Mouse (Mus musculus): ENCODE measurements around the gene Adcy1.

Gene Adcy1

DNA sequence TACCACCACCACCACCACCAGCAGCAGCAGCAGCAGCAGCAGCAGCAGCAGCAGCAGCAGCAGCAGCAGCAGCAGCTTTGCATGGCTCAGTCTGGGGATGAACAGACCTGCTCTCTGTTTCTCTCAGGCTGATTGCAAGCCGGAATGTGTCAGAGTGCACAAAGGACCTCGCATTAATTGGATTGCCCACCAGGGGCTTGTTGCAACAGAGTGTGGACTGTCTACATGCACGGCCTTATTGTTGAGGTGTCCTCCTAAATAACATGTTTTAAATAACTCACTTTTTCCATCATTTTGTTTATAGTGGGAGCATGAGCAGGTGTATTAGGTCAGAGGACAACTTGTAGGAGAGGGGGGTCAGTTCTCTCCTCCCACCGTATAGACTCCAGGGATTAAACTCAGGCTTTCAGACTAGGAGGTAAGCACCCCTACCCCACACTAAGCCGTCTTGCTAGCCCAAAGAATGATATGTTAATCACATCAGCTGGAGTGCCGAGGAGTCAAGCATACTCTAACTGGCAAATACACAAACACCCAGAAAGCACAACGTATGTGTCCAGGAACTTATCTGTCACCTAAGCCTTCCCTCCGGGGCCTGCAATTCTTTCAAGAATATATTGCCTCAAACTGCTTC lies 119.2 kb downstream of the Adcy1 start:
- no peak for DNase-seq (ENCODE audit: low read depth, low spot score)

DNA sequence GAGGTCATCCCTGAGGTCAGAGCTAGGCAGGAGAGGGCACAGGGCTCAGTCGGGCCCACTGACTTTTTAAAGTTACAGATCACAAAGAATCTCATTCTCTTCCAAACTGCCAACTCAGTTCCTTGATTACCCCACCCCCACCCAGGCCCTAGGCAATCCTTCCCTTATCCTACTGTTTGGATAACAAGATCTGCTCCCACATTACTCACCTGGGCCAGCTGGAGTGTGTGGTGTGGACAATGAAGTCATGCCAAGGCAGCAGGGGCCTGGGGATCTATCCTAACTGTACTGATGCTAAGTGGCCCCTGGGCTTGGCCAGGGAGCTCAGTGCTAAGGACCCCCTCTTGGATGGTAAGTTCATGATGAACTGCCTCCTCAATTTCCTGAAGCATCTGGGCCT lies 121.1 kb downstream of the Adcy1 start:
- no peak for DNase-seq (ENCODE audit: low read depth, low spot score)

DNA sequence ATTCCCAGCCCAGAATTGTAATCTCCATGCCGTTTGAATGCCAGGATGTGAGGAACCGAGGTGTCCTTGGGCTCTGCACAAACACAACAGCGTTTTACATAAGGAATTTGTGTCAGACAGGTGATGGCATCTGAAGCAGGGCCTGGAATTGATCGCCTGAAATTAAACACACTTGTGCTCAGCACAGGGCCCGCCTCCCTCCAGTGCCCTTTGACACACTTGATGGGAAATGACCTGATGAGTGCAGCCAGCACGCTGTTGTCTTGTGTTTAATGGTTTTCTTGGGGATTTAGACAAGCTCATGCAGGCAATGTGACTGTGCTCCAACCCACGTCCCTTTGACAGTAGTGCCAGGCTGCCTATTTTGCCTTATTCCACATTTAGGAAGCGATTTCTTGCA lies 124.2 kb downstream of the Adcy1 start:
- no peak for DNase-seq (ENCODE audit: low read depth, low spot score)

DNA sequence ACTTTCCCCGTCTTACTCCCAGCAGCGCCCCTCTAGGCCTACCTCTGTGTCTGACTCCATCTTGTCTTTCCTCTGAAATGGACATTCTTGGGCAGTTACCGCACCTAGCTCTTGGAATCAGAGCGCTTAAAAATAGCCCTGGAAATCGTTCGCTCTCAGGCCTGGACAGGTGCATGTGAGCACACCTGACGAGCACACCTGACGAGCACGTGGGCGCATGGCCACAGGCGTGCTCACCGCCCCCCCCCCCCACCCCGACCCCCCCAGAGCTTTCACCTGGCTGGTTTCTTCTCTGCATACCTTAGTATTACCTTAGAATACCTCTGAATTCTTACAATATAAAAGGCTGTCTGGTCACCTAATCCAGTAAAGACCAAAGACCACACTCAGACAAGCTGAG lies 125.2 kb downstream of the Adcy1 start, which contains the start of gene Gm11985:
TSS of gene Gm11985 (minus strand) at position 101 of the 400 bp plus-strand sequence.
- no peak for DNase-seq (ENCODE audit: low read depth, low spot score)

DNA sequence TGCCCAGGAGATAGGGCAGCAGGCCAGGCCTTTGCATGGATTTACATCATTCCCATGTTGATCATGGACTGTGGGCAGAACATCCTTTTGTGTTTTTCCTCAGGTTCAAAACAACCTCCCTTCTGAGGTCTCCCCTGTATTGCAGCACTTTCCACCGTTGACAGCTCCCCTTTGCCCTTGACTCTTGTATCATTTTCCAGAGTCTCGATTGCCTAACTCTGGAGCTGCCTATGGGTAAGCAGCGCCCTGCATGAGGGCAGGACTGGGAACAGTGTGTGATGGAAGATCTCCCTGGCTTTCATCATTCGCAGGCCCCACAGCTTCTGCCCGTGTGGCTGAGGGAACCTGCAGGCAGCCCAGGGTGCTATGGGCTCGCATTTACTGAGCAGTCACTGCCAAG lies 129.4 kb downstream of the Adcy1 start:
- no peak for DNase-seq (ENCODE audit: low read depth, low spot score)

DNA sequence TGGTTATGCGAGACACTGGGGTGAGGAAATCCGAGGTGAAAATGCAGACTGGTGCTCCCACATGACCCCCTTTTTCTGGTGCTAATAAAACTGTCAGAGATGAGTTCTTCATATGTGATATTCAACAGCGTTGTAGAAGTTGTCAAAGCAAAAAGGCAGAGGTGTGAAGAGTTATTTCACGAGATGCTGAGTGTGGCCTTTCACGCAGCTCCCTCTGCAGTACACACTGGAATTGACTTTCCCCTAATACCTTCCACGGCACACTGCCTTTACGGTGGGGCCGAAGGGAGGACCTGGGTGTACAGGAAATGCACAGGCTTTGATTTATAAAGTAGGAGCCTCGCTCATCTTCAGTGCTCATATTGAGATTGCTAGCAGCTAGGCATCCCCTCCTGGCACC lies 129.8 kb downstream of the Adcy1 start:
- DNase-seq (ENCODE audit: low read depth, low spot score), result no peak

DNA sequence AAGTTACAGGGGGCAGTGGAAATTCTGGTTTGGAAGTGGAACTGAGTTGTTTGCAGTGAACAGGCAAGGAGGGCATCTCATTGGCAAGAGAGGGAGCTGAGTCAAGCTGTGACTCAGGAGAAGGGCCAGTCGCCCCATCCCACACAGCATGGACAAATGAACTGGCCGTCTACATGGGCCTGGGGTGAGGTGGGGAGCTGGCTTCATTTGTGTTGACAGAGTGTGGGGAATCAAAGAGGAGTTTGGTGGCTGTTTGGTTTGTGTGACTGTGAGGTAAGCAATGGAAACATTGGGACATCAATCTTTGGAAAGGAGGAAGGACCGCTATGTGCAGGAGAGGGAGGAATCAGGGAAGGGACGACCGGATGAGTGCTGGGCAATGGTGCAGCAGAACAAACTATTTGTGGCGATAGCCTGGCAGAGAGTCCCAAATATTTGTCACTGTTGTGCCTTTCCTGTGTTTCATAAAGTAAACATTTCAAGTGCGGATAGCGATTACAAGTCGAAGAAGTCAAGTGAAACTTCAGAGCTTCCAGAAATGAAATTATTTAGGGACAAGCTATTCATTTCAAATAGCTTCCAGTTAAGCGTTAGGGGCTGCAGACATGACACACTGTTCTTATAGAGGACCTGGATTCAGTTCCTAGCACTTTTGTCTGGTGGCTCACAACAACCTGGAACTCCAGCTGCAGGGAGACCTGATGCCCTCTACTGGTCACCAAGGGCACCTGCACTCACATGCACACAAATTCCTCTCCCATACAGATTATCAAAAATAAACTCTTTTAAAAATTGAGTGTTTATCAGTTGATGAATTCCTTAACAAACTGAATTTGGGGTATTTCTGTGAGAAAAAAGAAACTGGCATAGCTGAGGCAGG lies 131.4 kb downstream of the Adcy1 start:
- DNase-seq (ENCODE audit: low read depth, low spot score), result peak; percentile 12

DNA sequence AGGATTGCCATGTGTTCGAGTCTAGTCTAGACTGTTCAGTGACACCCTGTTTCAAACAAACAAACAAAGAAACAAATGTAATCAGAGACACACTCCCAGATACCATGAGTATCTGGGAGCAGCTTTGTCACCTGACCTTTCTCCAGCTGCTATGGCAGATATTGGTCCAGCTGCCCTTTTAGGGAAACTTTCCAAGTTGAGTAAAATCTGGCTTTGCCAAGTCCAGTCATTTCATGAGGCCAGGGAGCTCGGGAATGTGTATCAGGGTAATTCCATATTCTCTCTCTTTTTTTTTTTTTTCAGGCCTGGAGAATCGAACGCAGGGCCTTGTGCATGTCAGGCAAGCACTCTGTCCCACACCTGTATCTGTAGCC lies 132.0 kb downstream of the Adcy1 start:
- DNase-seq (ENCODE audit: low read depth, low spot score), result peak; percentile 29

DNA sequence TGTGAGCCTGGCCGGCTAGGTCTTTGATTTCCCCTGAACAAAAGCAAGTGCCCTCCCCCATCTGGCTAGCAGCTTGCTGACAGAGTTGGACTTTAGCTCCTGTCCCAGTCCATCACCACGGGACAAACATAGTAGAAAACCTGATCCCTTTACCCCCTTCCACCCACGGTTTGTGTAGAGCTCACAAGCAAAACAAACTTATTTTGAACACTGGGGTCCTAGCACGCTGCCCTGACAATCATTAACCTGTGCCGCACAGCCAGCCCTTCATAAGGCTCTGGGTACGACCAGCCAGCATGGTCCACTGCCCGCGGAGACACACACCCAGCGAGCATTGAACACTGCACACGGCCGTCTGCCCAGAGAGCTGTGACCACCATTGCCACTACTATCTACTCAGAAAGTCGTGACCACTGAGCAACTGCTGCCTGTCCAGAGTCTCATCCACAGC lies 134.2 kb downstream of the Adcy1 start, which contains the start of gene Igfbp1:
TSS of gene Igfbp1 (plus strand) at position 292 of the 451 bp plus-strand sequence.
- no peak for DNase-seq (ENCODE audit: low read depth, low spot score)

DNA sequence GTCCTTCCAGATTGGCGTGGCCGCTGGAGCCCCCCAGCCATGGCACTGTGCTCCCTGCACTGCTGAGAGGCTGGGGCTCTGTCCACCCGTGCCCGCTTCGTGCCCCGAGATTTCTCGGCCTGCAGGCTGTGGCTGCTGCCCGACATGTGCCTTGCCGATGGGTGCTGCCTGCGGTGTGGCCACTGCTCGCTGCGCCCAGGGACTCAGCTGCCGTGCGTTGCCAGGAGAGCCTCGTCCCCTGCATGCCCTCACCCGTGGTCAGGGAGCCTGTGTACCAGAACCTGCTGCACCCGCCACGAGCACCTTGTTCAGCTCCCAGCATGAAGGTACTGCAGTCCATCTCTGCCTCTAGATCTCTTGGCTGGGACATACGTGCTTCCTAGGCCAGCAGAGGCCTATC lies 134.7 kb downstream of the Adcy1 start:
- no peak for DNase-seq (ENCODE audit: low read depth, low spot score)

DNA sequence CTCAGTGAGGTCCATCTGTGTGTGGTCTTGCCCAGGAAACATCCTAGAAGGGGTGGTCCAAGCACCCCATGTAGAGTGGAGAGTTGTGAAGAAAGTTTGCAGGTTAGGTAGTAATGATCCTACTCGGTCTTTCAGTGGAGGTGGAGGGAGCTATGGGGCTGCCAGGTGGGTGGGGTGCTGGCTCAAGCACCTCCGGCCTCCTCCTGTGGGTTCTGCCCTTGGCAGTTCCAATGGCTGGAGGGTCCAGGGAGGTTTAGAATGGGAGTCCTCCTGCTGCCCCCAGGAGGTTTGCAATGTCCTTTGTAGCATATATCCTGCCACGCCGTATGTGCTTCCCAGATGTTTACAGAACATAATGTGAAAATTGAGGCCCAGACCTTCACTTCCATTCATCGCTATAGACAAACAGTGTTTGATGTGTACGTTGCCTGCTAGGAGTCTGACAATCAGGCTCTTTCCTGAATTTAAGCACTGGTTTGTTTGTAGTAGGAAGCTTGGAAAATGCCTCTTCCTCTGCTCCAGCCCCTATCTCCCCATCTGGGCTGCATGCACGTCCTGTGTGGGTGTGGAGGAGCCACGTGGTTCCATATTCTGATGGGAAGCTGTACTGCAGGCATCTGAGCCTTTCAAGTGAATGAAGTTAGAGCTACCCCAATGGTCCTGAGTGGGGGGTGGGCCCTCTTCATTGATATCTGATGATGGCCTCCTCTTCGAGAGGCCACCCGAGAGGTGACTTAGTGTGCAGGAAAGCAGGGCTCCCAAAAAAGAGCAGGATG lies 135.4 kb downstream of the Adcy1 start:
- DNase-seq (ENCODE audit: low read depth, low spot score), result no peak

DNA sequence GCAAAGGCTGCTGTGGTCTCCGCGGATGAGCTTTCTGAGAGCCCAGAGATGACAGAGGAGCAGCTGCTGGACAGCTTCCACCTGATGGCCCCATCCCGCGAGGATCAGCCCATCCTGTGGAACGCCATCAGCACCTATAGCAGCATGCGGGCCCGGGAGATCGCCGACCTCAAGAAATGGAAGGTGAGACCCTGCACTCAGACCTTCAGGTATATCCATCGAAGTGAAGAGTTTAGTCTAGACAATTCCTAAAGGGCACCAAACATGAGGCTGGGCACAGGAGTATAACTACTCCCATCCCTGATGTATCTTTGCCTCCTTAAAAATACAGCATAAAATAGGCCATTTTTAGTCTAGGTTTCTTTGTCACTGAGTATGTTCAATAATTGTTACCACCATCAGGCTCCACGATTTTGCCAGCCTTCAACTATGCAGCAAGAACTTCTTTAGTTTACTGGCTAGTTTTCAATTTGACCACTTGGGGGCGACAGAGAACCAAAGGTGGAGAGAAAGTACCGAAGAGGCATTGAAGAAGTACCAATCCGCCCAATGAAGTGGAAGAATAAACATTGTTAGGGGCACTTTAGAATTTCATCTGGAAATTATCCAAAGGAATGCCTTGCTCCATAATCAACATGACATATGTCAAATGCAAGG lies 136.6 kb downstream of the Adcy1 start:
- DNase-seq (ENCODE audit: low read depth, low spot score), result peak; percentile 85

DNA sequence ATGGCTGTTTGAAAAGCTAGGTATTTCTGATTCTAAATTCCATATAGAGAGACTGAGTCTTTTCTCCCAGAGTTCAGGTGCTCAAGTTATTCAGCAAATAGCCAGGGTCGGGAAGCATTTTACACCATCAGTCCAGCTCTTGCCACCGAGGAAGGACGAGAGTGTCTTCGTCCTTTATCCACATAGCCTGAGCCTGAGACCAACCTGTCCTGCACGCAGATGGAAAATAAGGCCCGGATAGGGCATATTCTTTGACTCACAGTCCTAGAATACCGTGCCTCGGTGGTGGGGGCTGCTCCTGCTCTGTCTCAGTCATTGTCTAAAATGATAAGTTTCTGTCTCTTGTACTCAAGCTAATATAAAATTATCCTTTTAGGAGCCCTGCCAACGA lies 137.1 kb downstream of the Adcy1 start:
- no peak for DNase-seq (ENCODE audit: low read depth, low spot score)

DNA sequence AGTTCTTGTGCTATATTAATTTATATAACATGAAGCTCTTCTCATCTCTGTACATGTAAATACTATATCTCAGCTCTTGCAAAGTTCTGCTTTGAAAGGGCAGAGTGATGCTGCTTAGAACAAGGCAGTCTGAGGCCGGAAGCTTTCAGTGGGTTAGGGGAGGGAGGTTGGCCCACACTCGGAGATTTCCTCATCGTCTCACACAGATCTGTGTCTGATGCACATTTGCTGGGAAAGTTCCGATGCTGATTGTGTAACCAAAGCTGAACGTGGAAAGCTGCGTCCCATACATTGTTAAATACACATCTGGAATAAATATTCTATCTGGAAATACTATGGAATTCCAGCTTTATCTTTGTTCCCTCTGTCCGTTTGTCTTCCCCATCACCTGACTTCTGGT lies 138.9 kb downstream of the Adcy1 start:
- no peak for DNase-seq (ENCODE audit: low read depth, low spot score)

DNA sequence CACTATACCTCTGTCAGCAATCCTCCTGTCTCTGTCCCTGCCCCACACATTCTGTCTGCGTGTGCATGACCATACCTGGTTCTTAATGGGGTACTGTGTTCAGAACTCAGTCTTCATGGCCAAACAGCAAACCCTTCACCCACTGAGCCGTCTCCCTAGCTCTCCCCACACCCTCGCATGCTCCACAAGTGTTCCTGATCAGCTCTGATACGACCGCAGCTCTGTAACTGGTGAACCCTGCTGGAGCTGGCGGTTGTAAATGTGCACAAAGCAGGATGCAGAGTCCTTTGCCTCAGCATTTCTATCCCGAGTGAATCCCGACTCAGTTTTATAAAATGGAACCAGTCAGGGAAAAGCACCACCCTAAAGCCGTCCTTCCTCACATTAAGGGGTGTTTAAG lies 140.6 kb downstream of the Adcy1 start:
- no peak for DNase-seq (ENCODE audit: low read depth, low spot score)

DNA sequence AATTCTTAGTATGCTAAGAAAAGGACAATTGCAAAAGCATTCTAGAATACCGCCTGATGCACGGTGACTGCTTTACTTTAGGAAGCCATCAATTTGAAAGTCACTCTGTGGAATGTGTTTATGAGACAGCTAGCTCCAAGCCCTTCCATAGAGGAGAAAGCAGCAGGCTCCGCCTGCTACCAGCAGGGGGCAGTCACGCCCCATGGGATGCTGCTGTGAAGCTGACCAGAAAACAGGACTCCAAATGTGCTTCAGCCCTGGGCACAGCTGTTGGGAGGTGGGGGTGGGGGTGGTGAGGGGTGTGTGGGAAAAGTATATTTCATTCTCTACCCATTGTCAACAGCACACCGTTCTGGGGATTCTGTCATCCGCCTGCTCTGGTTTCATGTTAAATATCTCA lies 147.1 kb downstream of the Adcy1 start:
- DNase-seq (ENCODE audit: low read depth, low spot score), result peak; percentile 81

DNA sequence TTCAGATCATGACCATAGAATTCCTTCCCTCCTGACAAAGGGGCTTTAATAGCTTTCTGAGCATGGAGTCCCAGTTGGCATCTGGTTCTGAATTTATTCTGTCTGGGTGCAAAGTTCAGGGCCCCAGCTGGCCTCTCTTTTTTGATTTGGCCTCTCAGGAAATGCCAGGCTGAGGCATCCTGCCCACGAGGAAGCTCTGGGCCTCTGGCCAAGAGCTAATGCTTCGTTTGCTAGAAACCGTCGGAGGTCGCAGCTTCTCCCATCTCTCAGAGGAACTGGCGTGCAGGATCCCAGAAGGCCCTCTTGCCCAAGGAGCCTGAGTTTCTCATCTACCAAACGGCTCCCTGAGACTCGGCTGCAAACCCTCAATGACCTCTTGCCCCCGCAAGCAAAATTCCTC lies 147.9 kb downstream of the Adcy1 start:
- peak; percentile 33 for DNase-seq (ENCODE audit: low read depth, low spot score)

DNA sequence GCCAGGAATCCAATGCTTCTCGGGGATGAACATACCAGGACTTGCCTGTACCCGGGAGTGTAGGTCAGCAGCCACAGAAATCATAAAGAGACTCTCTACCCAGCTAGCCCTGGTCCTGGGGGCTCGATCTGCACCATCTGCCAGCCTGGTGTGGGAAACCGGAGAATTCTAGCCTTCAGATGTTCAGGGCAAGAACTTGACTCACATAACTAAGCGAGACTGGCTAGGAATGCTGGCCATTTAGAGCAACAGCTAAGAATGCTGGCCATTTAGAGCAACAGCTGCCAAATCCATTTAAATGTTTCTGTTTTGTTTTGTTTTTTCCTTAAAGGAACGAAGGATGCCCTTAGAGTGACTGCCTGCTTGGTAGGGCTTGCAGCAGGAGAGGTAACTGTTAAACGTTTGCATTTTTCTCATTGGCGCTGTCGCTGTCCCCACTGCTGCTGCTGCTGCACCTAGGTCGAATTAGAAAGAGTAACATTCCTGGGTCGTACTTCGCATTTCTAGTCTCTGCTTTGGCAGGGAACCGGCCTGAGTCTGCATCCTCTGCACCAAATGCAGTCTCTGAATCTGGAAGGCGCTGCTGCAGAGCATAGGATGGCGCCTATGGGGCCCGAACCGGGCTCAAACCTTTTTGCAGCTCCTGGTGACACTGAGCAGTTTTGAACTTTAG lies 149.0 kb downstream of the Adcy1 start:
- DNase-seq (ENCODE audit: low read depth, low spot score), result peak; percentile 49

DNA sequence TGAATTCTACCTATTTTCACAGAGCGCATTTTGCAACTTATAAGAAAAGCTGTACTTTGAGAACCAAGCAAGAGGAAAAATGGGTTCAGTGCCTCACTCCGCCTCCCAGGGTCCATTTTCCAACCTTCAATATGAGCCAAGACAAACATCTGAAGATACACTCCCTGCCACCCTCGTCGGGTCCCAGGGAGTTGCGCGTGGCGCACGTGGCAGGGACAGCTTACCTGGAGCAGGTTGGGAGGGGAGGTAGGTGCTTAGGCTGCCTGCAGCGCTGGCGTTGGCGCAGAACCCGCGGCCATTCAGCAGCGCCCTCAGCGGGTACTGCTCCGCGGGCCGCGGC lies 149.8 kb downstream of the Adcy1 start:
- DNase-seq (ENCODE audit: low read depth, low spot score), result no peak

DNA sequence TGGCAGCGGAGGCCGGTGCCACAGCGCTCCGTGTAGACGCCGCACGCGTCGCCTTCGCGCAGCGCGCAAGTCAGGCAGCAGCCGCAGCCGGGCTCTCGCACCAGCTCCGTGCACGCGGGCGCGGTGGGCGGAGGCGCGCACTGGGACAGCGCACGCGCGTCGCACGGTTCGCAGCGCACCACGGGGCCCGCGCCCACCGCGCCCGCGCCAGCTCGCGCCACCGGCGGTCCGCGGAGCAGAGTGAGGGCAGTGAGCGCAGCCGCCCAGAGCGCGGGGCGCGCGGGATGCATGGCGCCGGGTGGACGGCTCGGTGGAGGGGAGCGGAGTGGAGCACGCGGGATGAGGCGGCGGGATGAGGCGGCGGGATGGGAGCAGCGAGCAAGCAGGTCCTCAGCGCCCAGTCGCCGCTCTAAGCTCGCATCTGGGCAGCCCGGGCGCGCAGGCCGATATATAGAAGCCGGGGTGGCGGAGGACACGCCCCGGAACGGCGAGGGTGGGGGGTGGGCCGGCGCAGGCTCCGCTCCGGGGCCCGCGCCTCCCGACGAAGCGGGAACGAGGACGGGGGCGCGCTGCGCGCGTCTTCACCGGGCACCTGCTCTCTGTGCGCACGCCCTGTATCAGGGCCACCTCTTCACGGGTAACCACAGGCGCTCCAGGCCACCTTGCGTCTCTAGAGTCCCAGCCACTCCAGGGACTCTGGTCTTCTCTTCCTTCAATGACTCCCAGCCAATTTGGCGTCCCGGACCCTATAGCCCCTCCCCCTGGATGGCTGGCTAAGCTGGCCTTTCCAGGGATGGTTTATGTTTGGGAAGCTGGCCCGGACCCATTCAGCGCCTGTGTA lies 150.4 kb downstream of the Adcy1 start, which contains the start of gene Igfbp3:
TSS of gene Igfbp3 (minus strand) at position 423 of the 841 bp plus-strand sequence.
- DNase-seq (ENCODE audit: low read depth, low spot score), result no peak

Measured in 3T3-L1 (cell line).